Mouse (Mus musculus) limb, embryonic 14.5 days (tissue): Measurements from ENCODE around the gene Vsnl1. TPM values are rescaled to one million over a fixed set of nuclear protein-coding genes. Genes with fewer than 3 reads are reported as not detected.

Source experiments
- ATAC-seq: fragments of 200-750 bp; cut with Nextera tagmentation; 2 replicates; pipeline ENCODE4 v1.8.0; 2017; ENCODE audit warnings: low read depth, moderate number of reproducible peaks, moderate TSS enrichment; ENCODE audit not compliant: low FRiP score
- DNase-seq: peaks from one replicate; pipeline ENCODE4 v3.0.0-alpha.2; 2015; ENCODE audit warnings: low spot score
- H3K27ac ChIP-seq: fragments of 300-500 bp; sonication (generic); replicated peaks from 2 replicates; pipeline ENCODE4 v1.5.1; 2014; ENCODE audit warnings: low read depth, mild to moderate bottlenecking, low read length, moderate library complexity, mixed read lengths
- H3K27me3 ChIP-seq: fragments of 300-500 bp; sonication (generic); 2 replicates; pipeline ENCODE4 v1.6.1; 2014; ENCODE audit warnings: low read length, mixed read lengths; ENCODE audit not compliant: control insufficient read depth, insufficient read depth
- H3K36me3 ChIP-seq: fragments of 300-500 bp; sonication (generic); 2 replicates; pipeline ENCODE4 v1.6.1; 2014; ENCODE audit warnings: mild to moderate bottlenecking, low read length, moderate library complexity, mixed read lengths; ENCODE audit not compliant: control insufficient read depth, insufficient read depth
- H3K4me1 ChIP-seq: fragments of 300-500 bp; sonication (generic); 2 replicates; pipeline ENCODE4 v1.6.1; 2014; ENCODE audit warnings: antibody characterized with exemption, low read length, mixed read lengths; ENCODE audit not compliant: control insufficient read depth, insufficient read depth
- H3K4me2 ChIP-seq: fragments of 300-500 bp; sonication (generic); replicated peaks from 2 replicates; pipeline ENCODE4 v1.6.1; 2014; ENCODE audit warnings: low read depth, mild to moderate bottlenecking, low read length, moderate library complexity; ENCODE audit not compliant: severe bottlenecking
- H3K4me3 ChIP-seq: fragments of 300-500 bp; sonication (generic); replicated peaks from 2 replicates; pipeline ENCODE4 v1.5.1; 2014; ENCODE audit warnings: low read length
- H3K9ac ChIP-seq: fragments of 300-500 bp; sonication (generic); 2 replicates; pipeline ENCODE4 v1.6.1; 2014; ENCODE audit warnings: mild to moderate bottlenecking, low read depth, low read length, moderate library complexity; ENCODE audit not compliant: severe bottlenecking
- H3K9me3 ChIP-seq: fragments of 300-500 bp; sonication (generic); 2 replicates; pipeline ENCODE4 v1.6.1; 2016; ENCODE audit warnings: low read length; ENCODE audit not compliant: control insufficient read depth
- POLR2A ChIP-seq: fragments of 200-500 bp; IDR thresholded peaks from 2 replicates; pipeline ENCODE4 v1.8.0; 2012; ENCODE audit warnings: inconsistent platforms, mild to moderate bottlenecking, moderate library complexity, borderline replicate concordance; ENCODE audit not compliant: insufficient read depth, insufficient read length; ENCODE audit errors: extremely low read depth
- WGBS: fragments of 180-500 bp; shearing (Covaris S2); extraction: QIAGEN DNeasy Blood & Tissue Kit; methylation state at CpG from one replicate; pipeline ENCODE4 v1.1.7; 2014; 5-methylcytosine and 5-hydroxymethylcytosine counted together
- polyA plus RNA-seq, 2 experiments: library from polyadenylated mRNA; depleted of rRNA in 1 of 2; stranded (reverse) in 1 of 2; unstranded in 1 of 2; fragments of >200 nt; fragmentation: Nextera tagmentation in 1 of 2; extraction: Ambion mirVana in 1 of 2; gene quantifications; 2 replicates each; pipeline versions ENCODE4 v1.2.1 to v1.2.3; 2012 to 2014

The Vsnl1 gene
- polyA plus RNA-seq, 2 experiments = 1.4 to 1.8 TPM

GRCm38 (mm10) chr12:11437907-11438447 lies 1.6 kb upstream of the Vsnl1 start:
- no peak for ATAC-seq
- H3K36me3 ChIP-seq = no peaks in the 10 kb centered on the region
- no peak overlapping the region; the same call in 1 of the 2 replicates for H3K9ac ChIP-seq
- H3K27ac ChIP-seq = no peak overlapping the region
- no peaks in the 10 kb centered on the region for H3K9me3 ChIP-seq
- DNase-seq = peak; percentile 5
- H3K4me2 ChIP-seq = peak overlapping the region; percentile 69
- peak overlapping the region; percentile 26 for H3K4me3 ChIP-seq
- 35% methylated on average over 18 of the region's 23 CpGs for WGBS
- TF ChIP-seq POLR2A = no peak
- peaks cover 9% of the 10 kb centered on the region for H3K4me1 ChIP-seq
- 0 out of 2 replicates have a peak, but pooled peaks cover 21% of the 10 kb centered on the region for H3K27me3 ChIP-seq

GRCm38 (mm10) chr12:11437266-11437906 lies 973 bp upstream of the Vsnl1 start:
- H3K9me3 ChIP-seq = no peaks in the 10 kb centered on the region
- TF ChIP-seq POLR2A = no peak
- no peak overlapping the region for H3K9ac ChIP-seq
- H3K27me3 ChIP-seq = 0 out of 2 replicates have a peak, but pooled peaks cover 21% of the 10 kb centered on the region
- peaks cover 9% of the 10 kb centered on the region for H3K4me1 ChIP-seq
- no peaks in the 10 kb centered on the region for H3K36me3 ChIP-seq
- H3K4me3 ChIP-seq = peak overlapping the region; percentile 44; the same call in 1 of the 2 replicates
- ATAC-seq = peak; percentile 48; the same call in 1 of the 2 replicates
- 15% methylated on average over 17 of the region's 17 CpGs for WGBS
- H3K27ac ChIP-seq = no peak overlapping the region
- peak; percentile 81 for DNase-seq
- H3K4me2 ChIP-seq = peak overlapping the region; percentile 69

- no peak for DNase-seq
These were observed 426 bp downstream of the Vsnl1 start for GRCm38 (mm10) chr12:11436023-11436350.

GRCm38 (mm10) chr12:11435246-11436022 lies 979 bp downstream of the Vsnl1 start:
- Histone ChIP-seq H3K4me1 (peaks cover 9% of the 10 kb centered on the region), H3K4me3 (peak overlapping the region; percentile 44), H3K9ac (no peak overlapping the region), H3K9me3 (no peaks in the 10 kb centered on the region), H3K27me3 (0 out of 2 replicates have a peak, but pooled peaks cover 21% of the 10 kb centered on the region), H3K36me3 (no peaks in the 10 kb centered on the region), H3K4me2 (peak overlapping the region; percentile 69), H3K27ac (no peak overlapping the region)
- DNase-seq = no peak
- no peak for TF ChIP-seq POLR2A
- 8% methylated on average over 15 of the region's 15 CpGs for WGBS
- no peak for ATAC-seq

More at GRCm38 (mm10) chr12:11436023-11436350, 426 bp downstream of the Vsnl1 start:
- Histone ChIP-seq H3K4me1 (peaks cover 9% of the 10 kb centered on the region), H3K27ac (no peak overlapping the region), H3K4me2 (peak overlapping the region; percentile 69), H3K27me3 (0 out of 2 replicates have a peak, but pooled peaks cover 21% of the 10 kb centered on the region), H3K36me3 (no peaks in the 10 kb centered on the region), H3K9ac (peak overlapping the region; percentile 38; the same call in 1 of the 2 replicates), H3K9me3 (no peaks in the 10 kb centered on the region), H3K4me3 (peak overlapping the region; percentile 44)
- 3% methylated on average over 12 of the region's 12 CpGs for WGBS
- no peak for ATAC-seq
- no peak for TF ChIP-seq POLR2A

- no peak overlapping the region for H3K4me2 ChIP-seq
- 0 out of 2 replicates have a peak, but pooled peaks cover 21% of the 10 kb centered on the region for H3K27me3 ChIP-seq
- H3K4me1 ChIP-seq = peaks cover 9% of the 10 kb centered on the region
- 77% methylated on average over 8 of the region's 8 CpGs for WGBS
- H3K27ac ChIP-seq = no peak overlapping the region
- H3K4me3 ChIP-seq = no peak overlapping the region
- no peaks in the 10 kb centered on the region for H3K9me3 ChIP-seq
- H3K36me3 ChIP-seq = no peaks in the 10 kb centered on the region
- no peak for TF ChIP-seq POLR2A
- DNase-seq = no peak
- no peak for ATAC-seq
- no peak overlapping the region for H3K9ac ChIP-seq
These were observed 2.0 kb downstream of the Vsnl1 start for GRCm38 (mm10) chr12:11434446-11434845.
